Mouse (Mus musculus): Measurements from ENCODE around the gene Usp32.

Usp32 gene

GRCm38 (mm10) chr11:84947206-84947605 is 192.8 kb downstream of the Usp32 start:
- DNase-seq: no peak

GRCm38 (mm10) chr11:84945841-84946240 is 194.1 kb downstream of the Usp32 start:
- peak; percentile 38 to 85 for DNase-seq

- no peak for DNase-seq
Measured at GRCm38 (mm10) chr11:84944639-84945435, 195.1 kb downstream of the Usp32 start.

- DNase-seq: peak; percentile 78 to 85
Measured at GRCm38 (mm10) chr11:84943948-84944347, 196.0 kb downstream of the Usp32 start.

- no peak for DNase-seq
Measured at GRCm38 (mm10) chr11:84940140-84940539, 199.8 kb downstream of the Usp32 start.

GRCm38 (mm10) chr11:84939508-84940053 is 200.4 kb downstream of the Usp32 start:
- DNase-seq: no peak
